Mouse (Mus musculus) liver, embryonic 15.5 days (tissue): ENCODE measurements at regions not wholly inside any gene's neighbourhood (a gene's known extent, or its start where the extent isn't known, plus 50 kb on each side); places are given as distances from the start of the nearest gene placed in this dataset.

Experiments
- ATAC-seq: fragments of 200-750 bp; cut with Nextera tagmentation; 2 replicates; pipeline ENCODE4 v1.8.0; 2017; ENCODE audit warnings: moderate number of reproducible peaks, mild to moderate bottlenecking, moderate library complexity; ENCODE audit not compliant: insufficient read depth
- H3K27ac ChIP-seq: fragments of 300-500 bp; sonication (generic); replicated peaks from 2 replicates; pipeline ENCODE4 v1.5.1; 2015; ENCODE audit warnings: mild to moderate bottlenecking, inconsistent platforms
- H3K27me3 ChIP-seq: fragments of 300-500 bp; sonication (generic); 2 replicates; pipeline ENCODE4 v1.6.1; 2015; ENCODE audit warnings: mild to moderate bottlenecking, inconsistent platforms
- H3K36me3 ChIP-seq: fragments of 300-500 bp; sonication (generic); replicated peaks from 2 replicates; pipeline ENCODE4 v1.6.1; 2015; ENCODE audit warnings: moderate library complexity, mild to moderate bottlenecking, inconsistent platforms
- H3K4me1 ChIP-seq: fragments of 300-500 bp; sonication (generic); replicated peaks from 2 replicates; pipeline ENCODE4 v1.6.1; 2015; ENCODE audit warnings: inconsistent platforms
- H3K4me2 ChIP-seq: fragments of 300-500 bp; sonication (generic); 2 replicates; pipeline ENCODE4 v1.6.1; 2015; ENCODE audit warnings: moderate library complexity, mild to moderate bottlenecking, inconsistent platforms
- H3K4me3 ChIP-seq: fragments of 300-500 bp; sonication (generic); replicated peaks from 2 replicates; pipeline ENCODE4 v1.5.1; 2015; ENCODE audit warnings: mild to moderate bottlenecking, inconsistent platforms
- H3K9ac ChIP-seq: fragments of 300-500 bp; sonication (generic); 2 replicates; pipeline ENCODE4 v1.6.1; 2015; ENCODE audit warnings: moderate library complexity, mild to moderate bottlenecking, inconsistent platforms
- H3K9me3 ChIP-seq: fragments of 300-500 bp; sonication (generic); replicated peaks from 2 replicates; pipeline ENCODE4 v1.6.1; 2016; ENCODE audit warnings: inconsistent platforms
- WGBS: fragments of 180-500 bp; shearing (Covaris S2); methylation state at CpG from one replicate; pipeline ENCODE4 v1.1.7; 2015; ENCODE audit warnings: mixed read lengths; ENCODE audit not compliant: insufficient replicate concordance; 5-methylcytosine and 5-hydroxymethylcytosine counted together

GRCm38 (mm10) chr2:115131746-115132145, 449.8 kb upstream of the BC052040 start:
- Histone ChIP-seq H3K4me3 (no peak overlapping the region), H3K9me3 (no peaks in the 10 kb centered on the region), H3K27me3 (no peaks in the 10 kb centered on the region), H3K27ac (no peak overlapping the region), H3K36me3 (no peaks in the 10 kb centered on the region), H3K4me1 (no peaks in the 10 kb centered on the region), H3K4me2 (no peak overlapping the region), H3K9ac (no peak overlapping the region)
- no peak for ATAC-seq
- WGBS = 47% methylated on average over 2 of the region's 2 CpGs

- Histone ChIP-seq H3K9ac (no peak overlapping the region), H3K36me3 (no peaks in the 10 kb centered on the region), H3K4me3 (no peak overlapping the region), H3K9me3 (no peaks in the 10 kb centered on the region), H3K27me3 (no peaks in the 10 kb centered on the region), H3K4me1 (no peaks in the 10 kb centered on the region), H3K27ac (no peak overlapping the region), H3K4me2 (no peak overlapping the region)
- WGBS = 16% methylated on average over 1 of the region's 1 CpGs
- no peak for ATAC-seq
Measured at GRCm38 (mm10) chr2:115132165-115132592, 449.3 kb upstream of the BC052040 start.

GRCm38 (mm10) chr2:115141416-115141815, 440.1 kb upstream of the BC052040 start:
- ATAC-seq = no peak
- Histone ChIP-seq H3K27me3 (no peaks in the 10 kb centered on the region), H3K9ac (no peak overlapping the region), H3K4me1 (no peaks in the 10 kb centered on the region), H3K9me3 (no peaks in the 10 kb centered on the region), H3K36me3 (no peaks in the 10 kb centered on the region), H3K27ac (no peak overlapping the region), H3K4me2 (no peak overlapping the region), H3K4me3 (no peak overlapping the region)

GRCm38 (mm10) chr2:115172111-115172510, 409.4 kb upstream of the BC052040 start:
- ATAC-seq = no peak
- Histone ChIP-seq H3K4me1 (no peaks in the 10 kb centered on the region), H3K9me3 (no peaks in the 10 kb centered on the region), H3K36me3 (no peaks in the 10 kb centered on the region), H3K4me2 (no peak overlapping the region), H3K4me3 (no peak overlapping the region), H3K9ac (no peak overlapping the region), H3K27me3 (no peaks in the 10 kb centered on the region), H3K27ac (no peak overlapping the region)
- WGBS = 41% methylated on average over 5 of the region's 5 CpGs

GRCm38 (mm10) chr2:115177076-115177475, 404.4 kb upstream of the BC052040 start:
- no peaks in the 10 kb centered on the region for H3K4me1 ChIP-seq
- WGBS = 69% methylated on average over 1 of the region's 1 CpGs

GRCm38 (mm10) chr2:115177896-115178295, 403.6 kb upstream of the BC052040 start:
- H3K4me3 ChIP-seq = no peak overlapping the region
- H3K9me3 ChIP-seq = no peaks in the 10 kb centered on the region
- no peaks in the 10 kb centered on the region for H3K27me3 ChIP-seq
- H3K9ac ChIP-seq = no peak overlapping the region
- H3K36me3 ChIP-seq = no peaks in the 10 kb centered on the region
- no peak overlapping the region for H3K4me2 ChIP-seq
- 37% methylated on average over 1 of the region's 1 CpGs for WGBS
- no peak for ATAC-seq
- no peak overlapping the region for H3K27ac ChIP-seq
- no peaks in the 10 kb centered on the region for H3K4me1 ChIP-seq

More at GRCm38 (mm10) chr2:115177076-115177475, 404.4 kb upstream of the BC052040 start:
- H3K36me3 ChIP-seq = no peaks in the 10 kb centered on the region
- H3K9me3 ChIP-seq = no peaks in the 10 kb centered on the region
- H3K9ac ChIP-seq = no peak overlapping the region
- no peak for ATAC-seq
- H3K27me3 ChIP-seq = no peaks in the 10 kb centered on the region
- no peak overlapping the region for H3K4me2 ChIP-seq
- H3K4me3 ChIP-seq = no peak overlapping the region
- H3K27ac ChIP-seq = no peak overlapping the region

- Histone ChIP-seq H3K27me3 (no peaks in the 10 kb centered on the region), H3K4me3 (no peak overlapping the region), H3K9ac (no peak overlapping the region), H3K4me1 (no peaks in the 10 kb centered on the region), H3K27ac (no peak overlapping the region), H3K9me3 (no peaks in the 10 kb centered on the region), H3K4me2 (no peak overlapping the region), H3K36me3 (no peaks in the 10 kb centered on the region)
- no peak for ATAC-seq
Measured at GRCm38 (mm10) chr2:115211191-115211590, 370.3 kb upstream of the BC052040 start.

- no peak overlapping the region for H3K27ac ChIP-seq
- no peak for ATAC-seq
- no peaks in the 10 kb centered on the region for H3K9me3 ChIP-seq
- no peaks in the 10 kb centered on the region for H3K27me3 ChIP-seq
- H3K4me3 ChIP-seq = no peak overlapping the region
- H3K36me3 ChIP-seq = no peaks in the 10 kb centered on the region
- 46% methylated on average over 18 of the region's 18 CpGs for WGBS
- no peak overlapping the region for H3K9ac ChIP-seq
- no peaks in the 10 kb centered on the region for H3K4me1 ChIP-seq
- no peak overlapping the region for H3K4me2 ChIP-seq
Measured at GRCm38 (mm10) chr2:115213181-115213970, 368.1 kb upstream of the BC052040 start.

GRCm38 (mm10) chr2:115214292-115214691, 367.2 kb upstream of the BC052040 start:
- H3K9me3 ChIP-seq = no peaks in the 10 kb centered on the region
- H3K4me1 ChIP-seq = no peaks in the 10 kb centered on the region
- no peak for ATAC-seq
- no peak overlapping the region for H3K4me2 ChIP-seq
- H3K9ac ChIP-seq = no peak overlapping the region
- no peaks in the 10 kb centered on the region for H3K36me3 ChIP-seq
- no peak overlapping the region for H3K27ac ChIP-seq
- H3K4me3 ChIP-seq = no peak overlapping the region
- no peaks in the 10 kb centered on the region for H3K27me3 ChIP-seq
- 51% methylated on average over 6 of the region's 6 CpGs for WGBS

GRCm38 (mm10) chr2:115230041-115230440, 351.5 kb upstream of the BC052040 start:
- WGBS = 52% methylated on average over 4 of the region's 4 CpGs
- no peaks in the 10 kb centered on the region for H3K27me3 ChIP-seq
- no peak overlapping the region for H3K9ac ChIP-seq
- H3K27ac ChIP-seq = no peak overlapping the region
- H3K4me1 ChIP-seq = no peaks in the 10 kb centered on the region
- ATAC-seq = no peak
- H3K4me3 ChIP-seq = no peak overlapping the region
- H3K4me2 ChIP-seq = no peak overlapping the region
- no peaks in the 10 kb centered on the region for H3K9me3 ChIP-seq
- no peaks in the 10 kb centered on the region for H3K36me3 ChIP-seq

- H3K27ac ChIP-seq = no peak overlapping the region
- H3K27me3 ChIP-seq = no peaks in the 10 kb centered on the region
- no peak overlapping the region for H3K4me3 ChIP-seq
- H3K36me3 ChIP-seq = no peaks in the 10 kb centered on the region
- 74% methylated on average over 4 of the region's 4 CpGs for WGBS
- H3K4me1 ChIP-seq = no peaks in the 10 kb centered on the region; the same call in 1 of the 2 replicates
- ATAC-seq = no peak
- H3K9me3 ChIP-seq = no peaks in the 10 kb centered on the region
- H3K9ac ChIP-seq = no peak overlapping the region
- no peak overlapping the region for H3K4me2 ChIP-seq
Measured at GRCm38 (mm10) chr2:115247673-115248072, 333.8 kb upstream of the BC052040 start.
